Comparison of ENCODE assay signal across 16 mouse cellular contexts in the genomic region with DNA sequence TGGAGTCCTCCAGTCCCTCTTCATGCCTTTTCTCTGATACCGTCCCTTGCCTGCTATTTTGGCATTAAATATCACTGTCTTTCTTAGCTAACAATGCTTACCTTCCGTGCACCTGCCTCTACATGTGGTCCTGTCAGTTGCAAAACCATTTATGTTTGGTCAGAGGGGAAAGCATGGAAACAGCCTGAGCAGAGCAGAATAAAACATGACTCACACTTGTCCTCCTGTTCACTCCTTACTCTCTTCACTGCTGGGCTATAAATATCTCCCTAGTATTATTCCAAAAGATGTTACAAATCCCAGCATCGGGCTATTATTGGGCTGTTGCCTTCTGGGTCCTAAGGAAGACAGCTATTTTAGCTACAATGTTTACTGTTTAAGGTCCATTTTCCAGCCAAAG. TPM values are rescaled to one million over a fixed set of nuclear protein-coding genes. Genes with fewer than 3 reads are reported as not detected.
DNase-seq lines count a peak whose midpoint lies in the region; ATAC-seq and TF ChIP-seq lines count a peak whose summit lies in the region.
"Had no signal": no experiment of that assay in that cellular context is flagged by ENCODE, and none has a peak within 500 bp of the region (broad histone marks: within the 10 kb centered on the region; RNA-seq: fewer than 3 reads in every experiment).

No protein-coding gene starts in this region.

- no peak for TF ChIP-seq CTCF in gastrocnemius, adult 2 months (IDR thresholded peaks at IDR 0.05)
- TF ChIP-seq CTCF in lung, postnatal 0 days (IDR thresholded peaks at IDR 0.05) = no peak
- no peak for TF ChIP-seq CTCF in cortical plate, adult 2 months (IDR thresholded peaks at IDR 0.05; ENCODE audit: extremely low read depth, insufficient read depth, low read length)

- H3K27ac ChIP-seq in gastrocnemius, adult 2 months = peak overlapping the region; percentile 89
- no peak overlapping the region for H3K27ac ChIP-seq in lung, postnatal 0 days (ENCODE audit: low read length)
- H3K27ac ChIP-seq in cortical plate, adult 2 months (ENCODE audit: insufficient read depth, low read length) = peak overlapping the region; percentile 2; the same call in 1 of the 2 replicates
- no peak overlapping the region for H3K27ac ChIP-seq in intestine, embryonic 16.5 days (ENCODE audit: low read length)
- H3K27ac ChIP-seq: hindbrain, embryonic 15.5 days; midbrain, embryonic 13.5 days; neural tube, embryonic 12.5 days had no signal

- no peak for DNase-seq in gastrocnemius, adult 2 months
- DNase-seq in gastrocnemius, adult 8-10 months (ENCODE audit: low spot score in 2 of 2) = no peak
- peak; percentile 64 for DNase-seq in lung, postnatal 0 days (ENCODE audit: low spot score)
- no peak for DNase-seq in lung, postnatal 25 days (ENCODE audit: low spot score)
- DNase-seq in telencephalon, adult 2 months (ENCODE audit: low read depth, low spot score) = peak; percentile 83
- DNase-seq: gastrocnemius, postnatal 25 days; lung, postnatal 36 days; retina, postnatal 1 day; thymus, postnatal 36 days had no signal

- no peaks in the 10 kb centered on the region for H3K9me3 ChIP-seq in lung, postnatal 0 days (ENCODE audit: low read length)
- no peaks in the 10 kb centered on the region for H3K9me3 ChIP-seq in intestine, embryonic 16.5 days (ENCODE audit: control insufficient read depth, low read length)
- H3K9me3 ChIP-seq: hindbrain, embryonic 15.5 days; midbrain, embryonic 13.5 days; neural tube, embryonic 12.5 days had no signal

- no peak overlapping the region for H3K4me2 ChIP-seq in lung, postnatal 0 days (replicated peaks; ENCODE audit: low read depth, low read length)
- H3K4me2 ChIP-seq in intestine, embryonic 16.5 days (ENCODE audit: low read depth, low read length) = no peak overlapping the region
- H3K4me2 ChIP-seq: hindbrain, embryonic 15.5 days; liver, embryonic 11.5 days; midbrain, embryonic 13.5 days; neural tube, embryonic 12.5 days had no signal

- 70% methylated on average over 3 of the region's 3 CpGs for WGBS in lung, postnatal 0 days
- 81% methylated on average over 3 of the region's 3 CpGs for WGBS in intestine, embryonic 16.5 days

- intact Hi-C loops in gastrocnemius, adult 2 months (cut with DNase I) = no loop called here

- no peak for TF ChIP-seq EP300 in lung, postnatal 0 days (IDR thresholded peaks at IDR 0.05)

- TF ChIP-seq POLR2A in cortical plate, adult 2 months (IDR thresholded peaks at IDR 0.05; ENCODE audit: extremely low read depth, insufficient read depth, low read length) = no peak

- H3K27me3 ChIP-seq in lung, postnatal 0 days (replicated peaks; ENCODE audit: insufficient read depth, low read length) = no peaks in the 10 kb centered on the region
- H3K27me3 ChIP-seq in intestine, embryonic 16.5 days (replicated peaks; ENCODE audit: control insufficient read depth, insufficient read depth, low read length) = no peaks in the 10 kb centered on the region
- H3K27me3 ChIP-seq: CH12.LX; hindbrain, embryonic 15.5 days; midbrain, embryonic 13.5 days; neural tube, embryonic 12.5 days had no signal

- peaks cover 25% of the 10 kb centered on the region; the same call in 1 of the 2 replicates for H3K4me1 ChIP-seq in lung, postnatal 0 days (ENCODE audit: insufficient read depth, low read depth, low read length)
- peaks cover 14% of the 10 kb centered on the region for H3K4me1 ChIP-seq in cortical plate, adult 2 months (ENCODE audit: control insufficient read depth, insufficient read depth, low read length)
- H3K4me1 ChIP-seq in intestine, embryonic 16.5 days (ENCODE audit: control insufficient read depth, insufficient read depth, low read length) = peaks cover 12% of the 10 kb centered on the region; the same call in 1 of the 2 replicates
- H3K4me1 ChIP-seq: hindbrain, embryonic 15.5 days; midbrain, embryonic 13.5 days; neural tube, embryonic 12.5 days had no signal

- H3K9ac ChIP-seq in lung, postnatal 0 days (replicated peaks; ENCODE audit: low read depth) = no peak overlapping the region
- H3K9ac ChIP-seq in intestine, embryonic 16.5 days (ENCODE audit: low read depth, low read length) = no peak overlapping the region
- H3K9ac ChIP-seq: hindbrain, embryonic 15.5 days; midbrain, embryonic 13.5 days; neural tube, embryonic 12.5 days had no signal

- peaks cover 21% of the 10 kb centered on the region; the same call in 1 of the 2 replicates for H3K36me3 ChIP-seq in lung, postnatal 0 days (ENCODE audit: insufficient read depth, low read length)
- peaks cover 12% of the 10 kb centered on the region; the same call in 1 of the 2 replicates for H3K36me3 ChIP-seq in intestine, embryonic 16.5 days (ENCODE audit: control insufficient read depth, insufficient read depth, low read length)

- H3K4me3 ChIP-seq in gastrocnemius, adult 2 months = peak overlapping the region; percentile 43
- no peak overlapping the region for H3K4me3 ChIP-seq in lung, postnatal 0 days (ENCODE audit: low read depth, low read length)
- no peak overlapping the region for H3K4me3 ChIP-seq in cortical plate, adult 2 months (ENCODE audit: insufficient read depth, low read length)
- H3K4me3 ChIP-seq in intestine, embryonic 16.5 days (ENCODE audit: low read length) = no peak overlapping the region
- H3K4me3 ChIP-seq: hindbrain, embryonic 15.5 days; midbrain, embryonic 13.5 days; neural tube, embryonic 12.5 days had no signal

- no peak for ATAC-seq in lung, postnatal 0 days
- ATAC-seq in intestine, embryonic 16.5 days = no peak
- ATAC-seq: midbrain, embryonic 13.5 days had no signal

RNA-seq across cellular contexts. Expression of a gene that starts 44.9 kb away (rescaled TPM):
- 10 to 100 TPM; 48.5 to 48.9 TPM for total RNA-seq in gastrocnemius, adult 2 months (2021)
- 10 to 100 TPM; 46.3 to 53.8 (median 47.4) TPM for total RNA-seq in gastrocnemius, adult 8-10 months (2022)
- 12.6 and 15.3 TPM in 2 replicates for polyA plus RNA-seq in lung, postnatal 0 days (2015; fragmentation: Nextera tagmentation; extraction: Ambion mirVana)
- polyA plus RNA-seq in cortical plate, adult 2 months (2012; rRNA removed) = 18.1 TPM in 2 replicates
- 13.4 and 14.2 TPM in 2 replicates for polyA plus RNA-seq in intestine, embryonic 16.5 days (2015; fragmentation: Nextera tagmentation; extraction: Ambion mirVana)

Comparison
In these comparisons a context has a peak if more than half of its experiments do, and no peak if none do; other contexts are left out.
1. DNase-seq: peak in lung, postnatal 0 days (single experiment) and telencephalon, adult 2 months (single experiment); none in gastrocnemius, adult 2 months (single experiment), gastrocnemius, adult 8-10 months (0 of 2) and lung, postnatal 25 days (single experiment).
2. H3K27ac ChIP-seq: peak in gastrocnemius, adult 2 months (single experiment) and cortical plate, adult 2 months (single experiment); none in lung, postnatal 0 days (single experiment) and intestine, embryonic 16.5 days (single experiment).